14 mouse cellular contexts compared by ENCODE assay signal in genomic region chr9:32057427-32058115, GRCm38 (mm10). TPM values are rescaled to one million over a fixed set of nuclear protein-coding genes. Genes with fewer than 3 reads are reported as not detected.
DNase-seq lines count a peak whose midpoint lies in the region.
"Had no signal": no experiment of that assay in that cellular context is flagged by ENCODE, and none has a peak within 500 bp of the region (broad histone marks: within the 10 kb centered on the region; RNA-seq: fewer than 3 reads in every experiment).

No protein-coding gene starts in this region.

- DNase-seq in adrenal gland, postnatal 25 days: peak; percentile 4
- DNase-seq in adrenal gland, adult 18-20 months (ENCODE audit: low spot score in 2 of 2): no peak
- peak; percentile 19 to 52 for DNase-seq in left cerebral cortex, postnatal 14 days (ENCODE audit: low spot score in 2 of 2)
- DNase-seq in left cerebral cortex, adult 11 months (ENCODE audit: low spot score): no peak
- peak; percentile 36 for DNase-seq in adipocyte (ENCODE audit: low spot score)
- peak; percentile 23 to 60 for DNase-seq in layer of hippocampus, postnatal 14 days (ENCODE audit: low spot score in 2 of 2)
- no peak for DNase-seq in gastrocnemius, postnatal 4 days (ENCODE audit: low spot score in 2 of 2)
- no peak for DNase-seq in ovary, postnatal 36 days (ENCODE audit: low spot score)
- DNase-seq: cerebellum, adult 2 months; embryo, embryonic 11 days; gastrocnemius, postnatal 14 days; kidney, postnatal 4 days; retina, postnatal 1 day; thymus, postnatal 4 days had no signal

- intact Hi-C loops in left cerebral cortex, postnatal 14 days (cut with DNase I): no loop called here

RNA-seq across cellular contexts. Expression of gene Arhgap32, which starts 58.4 kb away (rescaled TPM):
- total RNA-seq in adrenal gland, postnatal 25 days (2021): 43.3 and 52.8 TPM in 2 replicates
- 10 to 100 TPM; 55.3 to 74.8 TPM for total RNA-seq in adrenal gland, adult 18-20 months (2021)
- 100 to 1,000 TPM; 342 to 403 TPM for total RNA-seq in left cerebral cortex, postnatal 14 days (2021)
- 100 to 1,000 TPM; 188 to 201 TPM for total RNA-seq in layer of hippocampus, postnatal 14 days (2021)
- 10 to 100 TPM; 41.7 to 45.6 TPM for total RNA-seq in gastrocnemius, postnatal 4 days (2021)

Comparison
In these comparisons a context has a peak if more than half of its experiments do, and no peak if none do; other contexts are left out.
1. DNase-seq: peak in adrenal gland, postnatal 25 days (single experiment), left cerebral cortex, postnatal 14 days (2 of 2), adipocyte (single experiment) and layer of hippocampus, postnatal 14 days (2 of 2); none in adrenal gland, adult 18-20 months (0 of 2), left cerebral cortex, adult 11 months (single experiment), gastrocnemius, postnatal 4 days (0 of 2) and ovary, postnatal 36 days (single experiment).